Mouse (Mus musculus): ENCODE measurements at regions not wholly inside any gene's neighbourhood (a gene's known extent, or its start where the extent isn't known, plus 50 kb on each side); places are given as distances from the start of the nearest gene placed in this dataset.

- no peak for DNase-seq (ENCODE audit: low spot score in 2 of 2)
These were observed 232.9 kb downstream of the Csl start for GRCm38 (mm10) chr10:99526561-99526960.

GRCm38 (mm10) chr10:99531104-99531503 is 228.4 kb downstream of the Csl start:
- peak; percentile 15 to 42 for DNase-seq (ENCODE audit: low spot score in 2 of 2)

- DNase-seq (ENCODE audit: low spot score in 2 of 2), result no peak
These were observed 227.9 kb downstream of the Csl start for GRCm38 (mm10) chr10:99531556-99531955.

GRCm38 (mm10) chr10:99531992-99532391 is 227.5 kb downstream of the Csl start:
- no peak for DNase-seq (ENCODE audit: low spot score in 2 of 2)

- no peak for DNase-seq (ENCODE audit: low spot score in 2 of 2)
These were observed 226.8 kb downstream of the Csl start for GRCm38 (mm10) chr10:99532697-99533119.

GRCm38 (mm10) chr10:99533468-99533867 is 226.0 kb downstream of the Csl start:
- no peak for DNase-seq (ENCODE audit: low spot score in 2 of 2)

- DNase-seq (ENCODE audit: low spot score in 2 of 2), result no peak
These were observed 225.2 kb downstream of the Csl start for GRCm38 (mm10) chr10:99534237-99534636.

GRCm38 (mm10) chr10:99538639-99539038 is 220.8 kb downstream of the Csl start:
- no peak for DNase-seq (ENCODE audit: low spot score in 2 of 2)

GRCm38 (mm10) chr10:99552373-99552772 is 207.1 kb downstream of the Csl start:
- no peak for DNase-seq (ENCODE audit: low spot score in 2 of 2)

GRCm38 (mm10) chr10:99552836-99553540 is 206.5 kb downstream of the Csl start:
- DNase-seq (ENCODE audit: low spot score in 2 of 2), result no peak

- DNase-seq (ENCODE audit: low spot score in 2 of 2), result no peak
These were observed 204.4 kb downstream of the Csl start for GRCm38 (mm10) chr10:99555021-99555420.

GRCm38 (mm10) chr10:99555658-99556352 is 203.7 kb downstream of the Csl start:
- DNase-seq (ENCODE audit: low spot score in 2 of 2), result no peak

GRCm38 (mm10) chr10:99556353-99557036 is 203.0 kb downstream of the Csl start:
- DNase-seq (ENCODE audit: low spot score in 2 of 2), result no peak

- no peak for DNase-seq (ENCODE audit: low spot score in 2 of 2)
These were observed 200.8 kb downstream of the Csl start for GRCm38 (mm10) chr10:99558656-99559055.

GRCm38 (mm10) chr10:99561166-99561818 is 198.2 kb downstream of the Csl start:
- DNase-seq (ENCODE audit: low spot score in 2 of 2), result no peak

- no peak for DNase-seq (ENCODE audit: low spot score in 2 of 2)
These were observed 194.9 kb downstream of the Csl start for GRCm38 (mm10) chr10:99564605-99565004.

- DNase-seq (ENCODE audit: low spot score in 2 of 2), result no peak
These were observed 191.0 kb downstream of the Csl start for GRCm38 (mm10) chr10:99568424-99568823.

- peak in 1 of 2 experiments; percentile 13 for DNase-seq (ENCODE audit: low spot score in 2 of 2)
These were observed 189.3 kb downstream of the Csl start for GRCm38 (mm10) chr10:99570190-99570589.

GRCm38 (mm10) chr10:99573997-99574396 is 185.5 kb downstream of the Csl start:
- no peak for DNase-seq (ENCODE audit: low spot score in 2 of 2)

- no peak for DNase-seq (ENCODE audit: low spot score in 2 of 2)
These were observed 184.2 kb downstream of the Csl start for GRCm38 (mm10) chr10:99575294-99575693.

- DNase-seq (ENCODE audit: low spot score in 2 of 2), result no peak
These were observed 183.2 kb downstream of the Csl start for GRCm38 (mm10) chr10:99576301-99576700.

GRCm38 (mm10) chr10:99577041-99577681 is 182.3 kb downstream of the Csl start:
- DNase-seq (ENCODE audit: low spot score in 2 of 2), result no peak

All from heart, adult 9 months (tissue).